Mouse (Mus musculus) liver, adult 2 months (tissue): Measurements from ENCODE around the gene Ptpru. TPM values are rescaled to one million over a fixed set of nuclear protein-coding genes. Genes with fewer than 3 reads are reported as not detected.

Experiments
- DNase-seq: peaks from one replicate; pipeline ENCODE4 v3.0.0-alpha.2; 2011; ENCODE audit warnings: low read depth, low spot score; ENCODE audit errors: extremely low read depth
- H3K27ac ChIP-seq: fragments of 200-500 bp; replicated peaks from 2 replicates; pipeline ENCODE4 v1.5.1; 2012; ENCODE audit warnings: low read depth, mild to moderate bottlenecking, control low read depth, inconsistent platforms, low read length; ENCODE audit not compliant: insufficient read depth
- H3K27me3 ChIP-seq: fragments of 200-500 bp; 2 replicates; pipeline ENCODE4 v1.6.1; 2012; ENCODE audit warnings: mild to moderate bottlenecking, moderate library complexity, low read length, inconsistent platforms; ENCODE audit not compliant: control insufficient read depth, insufficient read depth
- H3K36me3 ChIP-seq: fragments of 200-500 bp; 2 replicates; pipeline ENCODE4 v1.6.1; 2012; ENCODE audit warnings: low read length, inconsistent platforms; ENCODE audit not compliant: control insufficient read depth, insufficient read depth
- H3K4me1 ChIP-seq: fragments of 200-500 bp; 2 replicates; pipeline ENCODE4 v1.6.1; 2011; ENCODE audit warnings: low read length; ENCODE audit not compliant: control insufficient read depth, insufficient read depth
- H3K4me3 ChIP-seq: fragments of 200-500 bp; 2 replicates; pipeline ENCODE4 v1.5.1; 2011; ENCODE audit warnings: low read depth, mild to moderate bottlenecking, control low read depth, low read length, moderate library complexity; ENCODE audit not compliant: insufficient read depth
- H3K79me2 ChIP-seq: fragments of 200-500 bp; 2 replicates; pipeline ENCODE4 v1.6.1; 2012; ENCODE audit warnings: inconsistent platforms, mild to moderate bottlenecking, low read length, moderate library complexity; ENCODE audit not compliant: control insufficient read depth, insufficient read depth
- H3K9ac ChIP-seq: fragments of 200-500 bp; 2 replicates; pipeline ENCODE4 v1.6.1; 2012; ENCODE audit warnings: low read depth, mild to moderate bottlenecking, control low read depth, inconsistent platforms, low read length
- CTCF ChIP-seq: fragments of 200-500 bp; IDR thresholded peaks from 2 replicates; pipeline ENCODE4 v1.5.1; 2011; ENCODE audit warnings: low read depth, low read length, control low read depth
- POLR2A ChIP-seq: fragments of 200-500 bp; IDR thresholded peaks from 2 replicates; pipeline ENCODE4 v1.6.1; 2011; ENCODE audit warnings: low read length, control low read depth; ENCODE audit not compliant: insufficient read depth; ENCODE audit errors: extremely low read depth
- WGBS: fragments of 180-500 bp; shearing (Covaris S2); methylation state at CpG from one replicate; pipeline ENCODE4 v1.1.7; 2018; 5-methylcytosine and 5-hydroxymethylcytosine counted together
- polyA plus RNA-seq: library from polyadenylated mRNA; depleted of rRNA; stranded (reverse); fragments of >200 nt; gene quantifications from 2 replicates; pipeline ENCODE4 v1.2.3, GENCODE M21; 2012
- total RNA-seq: library from RNA; depleted of rRNA; stranded (reverse); fragments of >200 nt; gene quantifications from 2 replicates; pipeline ENCODE4 v1.2.3, GENCODE M21; 2014

Gene Ptpru
- total and polyA plus RNA-seq, 2 experiments: 0.09 to 0.27 TPM

- H3K27ac ChIP-seq: no peak overlapping the region
- DNase-seq: no peak
- no peaks in the 10 kb centered on the region for H3K4me1 ChIP-seq
- H3K27me3 ChIP-seq: no peaks in the 10 kb centered on the region
- H3K4me3 ChIP-seq: no peak overlapping the region
- no peak for TF ChIP-seq POLR2A
- no peak for TF ChIP-seq CTCF
- no peaks in the 10 kb centered on the region for H3K36me3 ChIP-seq
- 94% methylated on average over 7 of the region's 7 CpGs for WGBS
- no peaks in the 10 kb centered on the region for H3K79me2 ChIP-seq
- H3K9ac ChIP-seq: no peak overlapping the region
These were observed 74.2 kb downstream of the Ptpru start for GRCm38 (mm10) chr4:131763911-131764310.

GRCm38 (mm10) chr4:131763479-131763878 is 74.6 kb downstream of the Ptpru start:
- Histone ChIP-seq H3K4me3 (no peak overlapping the region), H3K9ac (no peak overlapping the region), H3K27ac (no peak overlapping the region), H3K27me3 (no peaks in the 10 kb centered on the region), H3K79me2 (no peaks in the 10 kb centered on the region), H3K4me1 (no peaks in the 10 kb centered on the region), H3K36me3 (no peaks in the 10 kb centered on the region)
- TF ChIP-seq POLR2A: no peak
- 0 out of 2 replicates have a peak, but pooled peaks have one; percentile 5 for TF ChIP-seq CTCF
- no peak for DNase-seq
- WGBS: 77% methylated on average over 3 of the region's 3 CpGs

GRCm38 (mm10) chr4:131762211-131762784 is 75.8 kb downstream of the Ptpru start:
- Histone ChIP-seq H3K79me2 (no peaks in the 10 kb centered on the region), H3K36me3 (no peaks in the 10 kb centered on the region), H3K4me3 (no peak overlapping the region), H3K27ac (no peak overlapping the region), H3K9ac (no peak overlapping the region), H3K4me1 (no peaks in the 10 kb centered on the region), H3K27me3 (no peaks in the 10 kb centered on the region)
- no peak for DNase-seq
- TF ChIP-seq CTCF (no peak), POLR2A (no peak)
- 78% methylated on average over 8 of the region's 8 CpGs for WGBS

- 57% methylated on average over 9 of the region's 10 CpGs for WGBS
- Histone ChIP-seq H3K4me3 (no peak overlapping the region), H3K4me1 (no peaks in the 10 kb centered on the region), H3K9ac (no peak overlapping the region), H3K27me3 (no peaks in the 10 kb centered on the region), H3K36me3 (no peaks in the 10 kb centered on the region), H3K27ac (no peak overlapping the region), H3K79me2 (no peaks in the 10 kb centered on the region)
- DNase-seq: no peak
- TF ChIP-seq POLR2A (no peak), CTCF (no peak)
These were observed 85.8 kb downstream of the Ptpru start for GRCm38 (mm10) chr4:131752204-131752837.

GRCm38 (mm10) chr4:131751561-131751960 is 86.5 kb downstream of the Ptpru start:
- Histone ChIP-seq H3K36me3 (no peaks in the 10 kb centered on the region), H3K79me2 (no peaks in the 10 kb centered on the region), H3K27ac (no peak overlapping the region), H3K27me3 (no peaks in the 10 kb centered on the region), H3K4me1 (no peaks in the 10 kb centered on the region), H3K9ac (no peak overlapping the region), H3K4me3 (no peak overlapping the region)
- DNase-seq: no peak
- TF ChIP-seq POLR2A (no peak), CTCF (no peak)
- 44% methylated on average over 7 of the region's 7 CpGs for WGBS

- 83% methylated on average over 6 of the region's 6 CpGs for WGBS
- H3K27me3 ChIP-seq: no peaks in the 10 kb centered on the region
These were observed 88.3 kb downstream of the Ptpru start for GRCm38 (mm10) chr4:131749802-131750201.

More at GRCm38 (mm10) chr4:131749802-131750201, 88.3 kb downstream of the Ptpru start:
- Histone ChIP-seq H3K9ac (no peak overlapping the region), H3K4me1 (no peaks in the 10 kb centered on the region), H3K27ac (no peak overlapping the region), H3K36me3 (no peaks in the 10 kb centered on the region), H3K4me3 (no peak overlapping the region), H3K79me2 (no peaks in the 10 kb centered on the region)
- TF ChIP-seq CTCF (no peak), POLR2A (no peak)
- DNase-seq: no peak
